Mouse (Mus musculus) induced T-regulatory cell, adult 2 months (primary cell): ENCODE data around the gene Nfe2l1.
"Not testable (repeated sequence)": the region's sequence is repeated elsewhere in the genome, so short reads cannot be mapped to it uniquely, and the experiment has no call there.

Experiments used
- DNase-seq: peaks from one replicate; pipeline ENCODE4 v3.0.0-alpha.2; 2012; ENCODE audit warnings: low read depth

Nfe2l1 gene

GRCm38 (mm10) chr11:96818128-96818710, 11.5 kb downstream of the Nfe2l1 start:
- no peak for DNase-seq

- DNase-seq, result no peak
Observed at GRCm38 (mm10) chr11:96816979-96817378, 12.8 kb downstream of the Nfe2l1 start.

GRCm38 (mm10) chr11:96816494-96816893, 13.3 kb downstream of the Nfe2l1 start:
- no peak for DNase-seq

GRCm38 (mm10) chr11:96815895-96816294, 13.9 kb downstream of the Nfe2l1 start:
- no peak for DNase-seq

GRCm38 (mm10) chr11:96814443-96814842, 15.3 kb downstream of the Nfe2l1 start:
- DNase-seq, result no peak

GRCm38 (mm10) chr11:96813920-96814319, 15.8 kb downstream of the Nfe2l1 start:
- no peak for DNase-seq

GRCm38 (mm10) chr11:96813455-96813854, 16.3 kb downstream of the Nfe2l1 start:
- DNase-seq, result no peak

- not testable (repeated sequence) for DNase-seq
Observed at GRCm38 (mm10) chr11:96811188-96811587, 18.6 kb downstream of the Nfe2l1 start.

GRCm38 (mm10) chr11:96809562-96810235, 20.1 kb downstream of the Nfe2l1 start:
- no peak for DNase-seq

- DNase-seq, result no peak
Observed at GRCm38 (mm10) chr11:96808066-96808465, 21.7 kb downstream of the Nfe2l1 start.

GRCm38 (mm10) chr11:96805606-96806005, 24.2 kb downstream of the Nfe2l1 start:
- DNase-seq, result no peak

- no peak for DNase-seq
Observed at GRCm38 (mm10) chr11:96799511-96799910, 30.3 kb downstream of the Nfe2l1 start.

- DNase-seq, result peak; percentile 46
Observed at GRCm38 (mm10) chr11:96796586-96796985, 33.2 kb downstream of the Nfe2l1 start.

GRCm38 (mm10) chr11:96796081-96796480, 33.7 kb downstream of the Nfe2l1 start:
- no peak for DNase-seq

GRCm38 (mm10) chr11:96795491-96795890, 34.3 kb downstream of the Nfe2l1 start:
- DNase-seq, result no peak

GRCm38 (mm10) chr11:96790681-96791080, 39.1 kb downstream of the Nfe2l1 start:
- DNase-seq, result no peak

GRCm38 (mm10) chr11:96789990-96790389, 39.8 kb downstream of the Nfe2l1 start:
- DNase-seq, result peak; percentile 50

GRCm38 (mm10) chr11:96788871-96789795, 40.6 kb downstream of the Nfe2l1 start, which contains the start of gene Cbx1:
Gene Cbx1 (plus strand): TSS chr11:96789127.
- peak; percentile 94 for DNase-seq

GRCm38 (mm10) chr11:96786731-96787450, 42.9 kb downstream of the Nfe2l1 start:
- DNase-seq, result no peak

- peak; percentile 81 for DNase-seq
Observed at GRCm38 (mm10) chr11:96784847-96785246, 44.9 kb downstream of the Nfe2l1 start.

GRCm38 (mm10) chr11:96781425-96781824, 48.3 kb downstream of the Nfe2l1 start:
- peak; percentile 55 for DNase-seq

GRCm38 (mm10) chr11:96780306-96780705, 49.5 kb downstream of the Nfe2l1 start:
- no peak for DNase-seq
